ENCODE assay signal across 34 mouse cellular contexts in the genomic region with DNA sequence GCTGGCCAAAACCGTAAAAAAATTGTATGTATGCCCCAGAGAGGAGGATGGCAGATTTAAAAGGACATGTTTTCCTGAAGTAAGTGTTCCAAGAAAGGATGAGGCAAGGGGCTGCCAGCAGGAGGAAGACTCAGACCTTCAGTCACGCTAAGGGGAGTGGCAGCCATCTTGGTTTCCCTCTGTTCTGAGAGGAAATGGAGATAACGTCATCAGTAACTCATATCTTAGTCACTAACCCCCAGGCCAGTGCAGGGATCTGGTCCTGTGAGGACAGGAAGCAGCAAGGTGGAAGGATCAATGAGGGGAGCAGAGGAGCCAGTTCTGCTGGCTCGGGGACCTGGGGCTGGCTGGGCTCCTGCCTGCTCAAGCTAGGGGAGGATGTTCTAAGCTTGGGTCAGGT.
"Had no signal": no experiment of that assay in that cellular context is flagged by ENCODE, and none has a peak within 500 bp of the region (broad histone marks: within the 10 kb centered on the region; RNA-seq: fewer than 3 reads in every experiment).

No protein-coding gene starts in this region.

- H3K9ac ChIP-seq: heart, embryonic 12.5 days; heart, embryonic 13.5 days; heart, embryonic 15.5 days; hindbrain, embryonic 12.5 days; hindbrain, embryonic 13.5 days; hindbrain, embryonic 14.5 days; hindbrain, embryonic 15.5 days; intestine, embryonic 15.5 days; kidney, embryonic 15.5 days had no signal

- H3K4me1 ChIP-seq: heart, embryonic 12.5 days; heart, embryonic 13.5 days; heart, embryonic 15.5 days; hindbrain, embryonic 12.5 days; hindbrain, embryonic 13.5 days; hindbrain, embryonic 15.5 days; intestine, embryonic 15.5 days; kidney, embryonic 15.5 days had no signal

- H3K36me3 ChIP-seq: heart, embryonic 12.5 days; heart, embryonic 13.5 days; heart, embryonic 15.5 days; hindbrain, embryonic 10.5 days; hindbrain, embryonic 12.5 days; hindbrain, embryonic 13.5 days; hindbrain, embryonic 15.5 days; intestine, embryonic 15.5 days; kidney, embryonic 15.5 days had no signal

- DNase-seq: heart, postnatal 10 days; heart, postnatal 14 days; heart, postnatal 36 days; heart, postnatal 4 days; kidney, adult 11 months; kidney, adult 18-20 months; kidney, adult 2 months; kidney, adult 8-10 months; kidney, adult 9 months; kidney, postnatal 10 days; kidney, postnatal 14 days; kidney, postnatal 25 days; kidney, postnatal 36 days; kidney, postnatal 4 days; layer of hippocampus, adult 9-11 months; layer of hippocampus, postnatal 36 days had no signal

- H3K27ac ChIP-seq: heart, embryonic 13.5 days; heart, embryonic 15.5 days; hindbrain, embryonic 10.5 days; hindbrain, embryonic 12.5 days; hindbrain, embryonic 13.5 days; hindbrain, embryonic 14.5 days; hindbrain, embryonic 15.5 days; hindbrain, postnatal 0 days; intestine, embryonic 15.5 days; kidney, embryonic 15.5 days; kidney, postnatal 0 days; layer of hippocampus, adult 2 months; left cerebral cortex, adult 2 months had no signal

- H3K27me3 ChIP-seq: heart, embryonic 12.5 days; heart, embryonic 13.5 days; heart, embryonic 15.5 days; hindbrain, embryonic 12.5 days; hindbrain, embryonic 13.5 days; hindbrain, embryonic 15.5 days; intestine, embryonic 15.5 days; kidney, embryonic 15.5 days had no signal

- H3K4me3 ChIP-seq: heart, embryonic 12.5 days; heart, embryonic 13.5 days; heart, embryonic 15.5 days; hindbrain, embryonic 10.5 days; hindbrain, embryonic 12.5 days; hindbrain, embryonic 13.5 days; hindbrain, embryonic 15.5 days; intestine, embryonic 15.5 days; kidney, embryonic 15.5 days; layer of hippocampus, adult 2 months; left cerebral cortex, adult 2 months had no signal

- H3K4me2 ChIP-seq: heart, embryonic 12.5 days; heart, embryonic 13.5 days; heart, embryonic 15.5 days; hindbrain, embryonic 12.5 days; hindbrain, embryonic 13.5 days; hindbrain, embryonic 14.5 days; hindbrain, embryonic 15.5 days; intestine, embryonic 15.5 days; kidney, embryonic 15.5 days had no signal

- ATAC-seq: hindbrain, embryonic 16.5 days; hindbrain, postnatal 0 days; inflammation-experienced regulatory T-cells, adult 6 months; intestine, embryonic 15.5 days; intestine, embryonic 16.5 days; intestine, postnatal 0 days had no signal

- H3K9me3 ChIP-seq: heart, embryonic 12.5 days; heart, embryonic 13.5 days; heart, embryonic 15.5 days; hindbrain, embryonic 10.5 days; hindbrain, embryonic 12.5 days; hindbrain, embryonic 13.5 days; hindbrain, embryonic 15.5 days; intestine, embryonic 15.5 days; kidney, embryonic 15.5 days had no signal
